Mouse (Mus musculus) CH12.LX (cell line): ENCODE measurements around the gene Bcl2l15. TPM values are rescaled to one million over a fixed set of nuclear protein-coding genes. Genes with fewer than 3 reads are reported as not detected.

ENCODE experiments used
- DNase-seq: peaks from one replicate; pipeline ENCODE4 v3.0.0-alpha.2; 2013; ENCODE audit errors: extremely low read depth
- H3K27ac ChIP-seq: 2 replicates; pipeline ENCODE4 v1.5.1; 2012; ENCODE audit warnings: low read depth, mild to moderate bottlenecking, control low read depth, moderate library complexity; ENCODE audit not compliant: insufficient read depth
- H3K27me3 ChIP-seq: replicated peaks from 2 replicates; pipeline ENCODE3; 2012; ENCODE audit warnings: inconsistent platforms
- H3K36me3 ChIP-seq, 2 experiments: replicated peaks in 1 of 2; 2 replicates each; pipeline versions ENCODE3 to v1.6.1; 2012; ENCODE audit warnings: inconsistent platforms in 1 of 2, low read length in 1 of 2, mild to moderate bottlenecking in 1 of 2, mixed read lengths in 1 of 2, moderate library complexity in 1 of 2; ENCODE audit not compliant: control insufficient read depth in 1 of 2, insufficient read depth in 1 of 2
- H3K4me1 ChIP-seq, 2 experiments: 2 replicates each; pipeline ENCODE4 v1.6.1; 2012; ENCODE audit warnings: inconsistent platforms in 1 of 2, moderate library complexity in 1 of 2; ENCODE audit not compliant: insufficient read depth in 2 of 2, control insufficient read depth in 1 of 2
- H3K4me2 ChIP-seq: 2 replicates; pipeline ENCODE4 v1.6.1; 2012; ENCODE audit warnings: low read depth, mild to moderate bottlenecking, control low read depth; ENCODE audit not compliant: poor library complexity, insufficient read depth, severe bottlenecking
- H3K4me3 ChIP-seq, 3 experiments: fragments of 150-350 bp in 1 of 3; sonication (generic) in 1 of 3; replicated peaks in 1 of 3; 2 replicates each; pipeline versions ENCODE3 to v1.5.1; 2011 to 2012; ENCODE audit warnings: low read depth in 2 of 3, low read length in 2 of 3, mild to moderate bottlenecking in 2 of 3, moderate library complexity in 2 of 3, control low read depth in 1 of 3, improper control_type of control experiment in 1 of 3, inconsistent platforms in 1 of 3, mixed read lengths in 1 of 3; ENCODE audit not compliant: poor library complexity in 1 of 3
- H3K79me2 ChIP-seq: replicated peaks from 2 replicates; pipeline ENCODE4 v1.6.1; 2012; ENCODE audit warnings: mild to moderate bottlenecking, moderate library complexity; ENCODE audit not compliant: control insufficient read depth, poor library complexity, insufficient read depth, severe bottlenecking; ENCODE audit errors: extremely low read depth
- H3K9ac ChIP-seq: 2 replicates; pipeline ENCODE4 v1.6.1; 2012; ENCODE audit warnings: low read depth, mild to moderate bottlenecking, control low read depth, moderate library complexity; ENCODE audit not compliant: insufficient read depth
- H3K9me3 ChIP-seq: replicated peaks from 2 replicates; pipeline ENCODE3; 2012; ENCODE audit warnings: low read length, inconsistent platforms, mixed read lengths
- BHLHE40 ChIP-seq: IDR thresholded peaks from 2 replicates; pipeline ENCODE4 v1.6.1; 2011; ENCODE audit warnings: mild to moderate bottlenecking, low read depth, low read length, improper control_type of control experiment
- CHD1 ChIP-seq: IDR thresholded peaks from 2 replicates; pipeline ENCODE4 v1.6.1; 2012; ENCODE audit warnings: low read depth, low read length, improper control_type of control experiment, inconsistent platforms
- CHD2 ChIP-seq: IDR thresholded peaks from 2 replicates; pipeline ENCODE4 v1.6.1; 2011; ENCODE audit warnings: low read length, improper control_type of control experiment
- CTCF ChIP-seq, 2 experiments: IDR thresholded peaks in 1 of 2; conservative IDR thresholded peaks in 1 of 2; 2 replicates each; pipeline ENCODE4 v1.5.1; 2011 to 2012; ENCODE audit warnings: low read depth in 2 of 2, low read length in 2 of 2, improper control_type of control experiment in 1 of 2, inconsistent platforms in 1 of 2, mild to moderate bottlenecking in 1 of 2, moderate library complexity in 1 of 2
- E2F4 ChIP-seq: IDR thresholded peaks from 2 replicates; pipeline ENCODE4 v1.6.1; 2011; ENCODE audit warnings: low read depth, low read length, improper control_type of control experiment; ENCODE audit not compliant: insufficient replicate concordance
- ELF1 ChIP-seq: IDR thresholded peaks from 2 replicates; pipeline ENCODE4 v1.6.1; 2014; ENCODE audit warnings: low read depth, mild to moderate bottlenecking, inconsistent platforms, low read length, improper control_type of control experiment
- EP300 ChIP-seq: IDR thresholded peaks from 2 replicates; pipeline ENCODE4 v1.6.1; 2011; ENCODE audit warnings: low read length, improper control_type of control experiment
- ETS1 ChIP-seq: conservative IDR thresholded peaks from 2 replicates; pipeline ENCODE4 v1.6.1; 2012; ENCODE audit warnings: low read depth, mild to moderate bottlenecking, inconsistent platforms, low read length, improper control_type of control experiment, moderate library complexity
- GABPA ChIP-seq: IDR thresholded peaks from 2 replicates; pipeline ENCODE4 v1.6.1; 2012; ENCODE audit warnings: low read depth, low read length, improper control_type of control experiment, inconsistent platforms; ENCODE audit not compliant: insufficient replicate concordance
- HCFC1 ChIP-seq: IDR thresholded peaks from 2 replicates; pipeline ENCODE4 v1.6.1; 2012; ENCODE audit warnings: low read depth, mild to moderate bottlenecking, inconsistent platforms, low read length, improper control_type of control experiment
- IRF4 ChIP-seq: IDR thresholded peaks from 2 replicates; pipeline ENCODE4 v1.6.1; 2014; ENCODE audit warnings: low read depth, mild to moderate bottlenecking, inconsistent platforms, low read length, improper control_type of control experiment
- JUN ChIP-seq: IDR thresholded peaks from 2 replicates; pipeline ENCODE4 v1.6.1; 2011; ENCODE audit warnings: low read depth, mild to moderate bottlenecking, low read length, improper control_type of control experiment, moderate library complexity; ENCODE audit not compliant: insufficient read depth
- JUND ChIP-seq: conservative IDR thresholded peaks from 2 replicates; pipeline ENCODE4 v1.6.1; 2011; ENCODE audit warnings: low read depth, low read length, improper control_type of control experiment
- KAT2A ChIP-seq: IDR thresholded peaks from 2 replicates; pipeline ENCODE4 v1.6.1; 2012; ENCODE audit warnings: low read length, improper control_type of control experiment, inconsistent platforms; ENCODE audit not compliant: insufficient replicate concordance
- MAFK ChIP-seq: IDR thresholded peaks from 2 replicates; pipeline ENCODE4 v1.6.1; 2011; ENCODE audit warnings: low read length, improper control_type of control experiment; ENCODE audit not compliant: insufficient replicate concordance
- MAX ChIP-seq: IDR thresholded peaks from 2 replicates; pipeline ENCODE4 v1.6.1; 2011; ENCODE audit warnings: low read length, improper control_type of control experiment
- MAZ ChIP-seq: IDR thresholded peaks from 2 replicates; pipeline ENCODE4 v1.6.1; 2012; ENCODE audit warnings: low read depth, mild to moderate bottlenecking, inconsistent platforms, low read length, improper control_type of control experiment, moderate library complexity
- MEF2A ChIP-seq: IDR thresholded peaks from 2 replicates; pipeline ENCODE4 v1.6.1; 2014; ENCODE audit warnings: low read depth, mild to moderate bottlenecking, inconsistent platforms, low read length, improper control_type of control experiment, borderline replicate concordance
- MXI1 ChIP-seq: IDR thresholded peaks from 2 replicates; pipeline ENCODE4 v1.6.1; 2011; ENCODE audit warnings: mild to moderate bottlenecking, low read depth, low read length, improper control_type of control experiment
- MYC ChIP-seq: IDR thresholded peaks from 2 replicates; pipeline ENCODE4 v1.6.1; 2011; ENCODE audit warnings: low read depth, mild to moderate bottlenecking, improper control_type of control experiment, low read length
- NELFE ChIP-seq: IDR thresholded peaks from 2 replicates; pipeline ENCODE4 v1.6.1; 2011; ENCODE audit warnings: low read depth, low read length, improper control_type of control experiment
- NRF1 ChIP-seq: IDR thresholded peaks from 2 replicates; pipeline ENCODE4 v1.6.1; 2014; ENCODE audit warnings: low read depth, mild to moderate bottlenecking, inconsistent platforms, low read length, improper control_type of control experiment, moderate library complexity
- PAX5 ChIP-seq: IDR thresholded peaks from 2 replicates; pipeline ENCODE4 v1.6.1; 2012; ENCODE audit warnings: low read length, inconsistent platforms, mixed read lengths
- POLR2A ChIP-seq: IDR thresholded peaks from 2 replicates; pipeline ENCODE4 v1.6.1; 2011; ENCODE audit warnings: low read depth, mild to moderate bottlenecking, improper control_type of control experiment, low read length
- POLR2AphosphoS2 ChIP-seq: IDR thresholded peaks from 2 replicates; pipeline ENCODE4 v1.6.1; 2011; ENCODE audit warnings: low read depth, low read length, improper control_type of control experiment
- RAD21 ChIP-seq: IDR thresholded peaks from 2 replicates; pipeline ENCODE4 v1.6.1; 2011; ENCODE audit warnings: low read depth, mild to moderate bottlenecking, low read length, improper control_type of control experiment, moderate library complexity
- RCOR1 ChIP-seq: conservative IDR thresholded peaks from 2 replicates; pipeline ENCODE4 v1.6.1; 2012; ENCODE audit warnings: low read depth, mild to moderate bottlenecking, inconsistent platforms, low read length, improper control_type of control experiment
- SIN3A ChIP-seq: IDR thresholded peaks from 2 replicates; pipeline ENCODE4 v1.6.1; 2012; ENCODE audit warnings: low read length, improper control_type of control experiment, inconsistent platforms
- SMC3 ChIP-seq: IDR thresholded peaks from 2 replicates; pipeline ENCODE4 v1.6.1; 2011; ENCODE audit warnings: low read depth, low read length, improper control_type of control experiment
- TBP ChIP-seq: conservative IDR thresholded peaks from 2 replicates; pipeline ENCODE4 v1.6.1; 2011; ENCODE audit warnings: low read depth, low read length, improper control_type of control experiment
- TCF12 ChIP-seq: IDR thresholded peaks from 2 replicates; pipeline ENCODE4 v1.6.1; 2014; ENCODE audit warnings: low read depth, mild to moderate bottlenecking, inconsistent platforms, low read length, improper control_type of control experiment
- UBTF ChIP-seq: IDR thresholded peaks from 2 replicates; pipeline ENCODE4 v1.6.1; 2012; ENCODE audit warnings: low read depth, mild to moderate bottlenecking, inconsistent platforms, low read length, improper control_type of control experiment, moderate library complexity
- USF1 ChIP-seq: IDR thresholded peaks from 2 replicates; pipeline ENCODE4 v1.6.1; 2014; ENCODE audit warnings: low read depth, mild to moderate bottlenecking, inconsistent platforms, low read length, improper control_type of control experiment
- USF2 ChIP-seq: conservative IDR thresholded peaks from 2 replicates; pipeline ENCODE4 v1.6.1; 2011; ENCODE audit warnings: low read depth, low read length, improper control_type of control experiment
- ZC3H11A ChIP-seq: IDR thresholded peaks from 2 replicates; pipeline ENCODE4 v1.6.1; 2012; ENCODE audit warnings: low read depth, mild to moderate bottlenecking, inconsistent platforms, low read length, improper control_type of control experiment
- ZKSCAN1 ChIP-seq: IDR thresholded peaks from 2 replicates; pipeline ENCODE4 v1.6.1; 2012; ENCODE audit warnings: low read depth, inconsistent platforms, low read length, improper control_type of control experiment, borderline replicate concordance
- ZNF384 ChIP-seq: IDR thresholded peaks from 2 replicates; pipeline ENCODE4 v1.6.1; 2012; ENCODE audit warnings: low read depth, low read length, improper control_type of control experiment, inconsistent platforms
- dilution Hi-C: fragments of 300-500 bp; cut with MboI; formaldehyde crosslinking; loops from 2 replicates; pipeline ENCODE4 v1.14.3; 2020; ENCODE audit warnings: low sequenced_read_pairs; ENCODE audit not compliant: extremely low pct_unique_long_range_greater_than_20kb, extremely low pct_ligation_motif_present
- in situ Hi-C: fragments of 300-500 bp; cut with MboI; formaldehyde crosslinking; loops from 3 replicates; pipeline ENCODE4 v1.14.3; 2019; ENCODE audit warnings: low sequenced_read_pairs, low pct_ligation_motif_present, low pct_unique_long_range_greater_than_20kb, mixed read lengths
- polyA plus RNA-seq: library from polyadenylated mRNA; unstranded; fragments of >175 nt; gene quantifications from 2 replicates; pipeline ENCODE4 v1.2.1, GENCODE M21; 2012; ENCODE audit warnings: low read depth; ENCODE audit not compliant: insufficient read length
- total RNA-seq, 2 experiments: library from RNA; depleted of rRNA; stranded (reverse); fragments of 300-350 nt in 1 of 2; fragments of >200 nt in 1 of 2; gene quantifications; 2 replicates each; pipeline ENCODE4 v1.2.3; 2012 to 2014

The Bcl2l15 gene
- total and polyA plus RNA-seq, 3 experiments: 12.2 to 24.9 (median 23.0) TPM

DNA sequence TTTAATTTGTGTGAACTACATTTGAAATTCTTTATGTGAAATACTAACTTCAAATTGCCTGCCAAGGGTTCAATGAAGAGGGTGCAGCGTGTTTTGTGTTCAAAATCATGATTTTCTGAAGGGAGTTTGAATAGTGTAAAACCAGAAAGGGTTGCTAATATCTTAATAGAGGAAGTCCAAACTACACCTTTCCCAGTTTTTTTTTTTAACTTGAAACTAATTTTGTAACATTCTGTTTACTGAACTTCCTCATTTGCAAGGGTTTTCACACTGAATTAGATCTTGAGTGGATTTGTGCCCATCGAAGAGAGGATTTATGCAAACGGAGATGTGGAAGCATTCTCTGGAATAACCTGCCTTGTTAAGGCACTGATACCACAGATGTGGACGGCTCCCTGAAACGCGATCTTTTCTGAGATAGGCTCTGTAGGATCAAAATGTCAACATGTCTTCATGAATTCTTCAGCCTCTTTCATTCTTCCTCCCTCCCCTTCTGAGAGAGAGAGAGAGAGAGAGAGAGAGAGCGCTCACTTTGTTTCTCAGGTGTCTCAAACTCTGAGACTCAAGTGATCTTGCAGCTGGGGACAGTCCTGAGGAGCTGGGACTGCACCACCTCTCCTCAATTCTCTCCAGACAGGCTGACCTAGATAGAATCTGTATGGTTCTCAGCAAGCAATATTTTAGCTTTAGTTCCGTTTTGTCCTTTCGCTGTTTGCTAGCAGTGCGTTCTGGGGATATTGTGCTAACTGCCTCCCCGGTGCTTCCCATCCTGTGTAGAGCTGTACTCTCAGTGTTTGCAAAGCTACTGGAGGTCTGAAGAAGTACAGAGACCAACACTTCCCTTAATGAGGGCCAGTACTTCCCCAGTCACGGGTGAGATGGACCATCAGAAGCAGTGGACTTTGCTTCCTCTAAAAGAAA is 26.7 kb downstream of the Bcl2l15 start, which contains the start of gene Ptpn22:
Gene Ptpn22 (plus strand): TSS at position 915 of the 921 bp plus-strand sequence.
- H3K79me2 ChIP-seq: peaks cover 40% of the 10 kb centered on the region
- in situ Hi-C loops: no loop called here
- H3K9ac ChIP-seq: peak within 1 kb of the TSS; percentile 64
- peaks cover 4 to 17% of the 10 kb centered on the region in 2 experiments for H3K36me3 ChIP-seq
- dilution Hi-C loops: no loop called here
- peak; percentile 81 for DNase-seq
- peak within 1 kb of the TSS; percentile 55 to 77 (median 61) for H3K4me3 ChIP-seq
- H3K27ac ChIP-seq: peak within 1 kb of the TSS; percentile 99
- H3K9me3 ChIP-seq: no peaks in the 10 kb centered on the region
- H3K4me1 ChIP-seq: peaks cover 7 to 44% of the 10 kb centered on the region in 2 experiments
- no peaks in the 10 kb centered on the region for H3K27me3 ChIP-seq
- peak within 1 kb of the TSS; percentile 88 for H3K4me2 ChIP-seq
- TF ChIP-seq ZKSCAN1 (no peak), RAD21 (no peak), TCF12 (peak; percentile 78), EP300 (peak; percentile 42; the same call in 1 of the 2 replicates), USF2 (no peak), RCOR1 (0 out of 2 replicates have a peak, but pooled peaks have one; percentile 73), ZC3H11A (no peak), GABPA (no peak), IRF4 (peak; percentile 66; the same call in 1 of the 2 replicates), POLR2A (peak; percentile 41; the same call in 1 of the 2 replicates), NRF1 (0 out of 2 replicates have a peak, but pooled peaks have one; percentile 9), MAZ (peak; percentile 94), SIN3A (peak; percentile 82), MYC (peak; percentile 24; the same call in 1 of the 2 replicates), BHLHE40 (peak; percentile 79), ZNF384 (peak; percentile 71), MEF2A (peak; percentile 71), CHD2 (peak; percentile 7; the same call in 1 of the 2 replicates), SMC3 (peak; percentile 27; the same call in 1 of the 2 replicates), NELFE (0 out of 2 replicates have a peak, but pooled peaks have one; percentile 40), HCFC1 (peak; percentile 46), UBTF (0 out of 2 replicates have a peak, but pooled peaks have one; percentile 63), E2F4 (no peak), JUND (no peak; the same call in 1 of the 2 replicates), USF1 (no peak), TBP (peak; percentile 50; the same call in 1 of the 2 replicates), MXI1 (no peak; the same call in none of the 2 replicates), MAFK (no peak), CTCF (conservative IDR thresholded peaks at IDR 0.05 in 1 of 2, IDR thresholded peaks at IDR 0.05 in 1 of 2; ENCODE audit: low read depth in 2 of 2, low read length in 2 of 2) (no peak), ELF1 (peak; percentile 41; the same call in 1 of the 2 replicates), KAT2A (no peak), POLR2AphosphoS2 (no peak), CHD1 (peak; percentile 75), MAX (peak; percentile 58; the same call in 1 of the 2 replicates), JUN (no peak), PAX5 (no peak), ETS1 (peak; percentile 70)
